Mouse (Mus musculus): ENCODE measurements around the gene Vip. TPM values are rescaled to one million over a fixed set of nuclear protein-coding genes. Genes with fewer than 3 reads are reported as not detected.

Vip gene
- total RNA-seq, 2 experiments from 2014 or later: not detected

Other genes with a start within 250 kb of the Vip start
- gene Syne1, start 87.7 kb upstream of the Vip start, total RNA-seq (2015): 69.0 and 85.1 TPM in 2 replicates
- 103 and 141 TPM in 2 replicates for gene Syne1, start 87.7 kb upstream of the Vip start, total RNA-seq (2017)
- 0.05 TPM in 1 of 2 replicates, not detected in the other for gene Myct1, start 45.4 kb upstream of the Vip start, total RNA-seq (2015)
- 0.15 TPM in 1 of 2 replicates, not detected in the other for gene Myct1, start 45.4 kb upstream of the Vip start, total RNA-seq (2017)
- gene Fbxo5, start 166.4 kb downstream of the Vip start, total RNA-seq (2015): 64.0 and 74.3 TPM in 2 replicates
- 51.9 and 58.9 TPM in 2 replicates for gene Fbxo5, start 166.4 kb downstream of the Vip start, total RNA-seq (2017)
- gene Mtrf1l, start 184.7 kb downstream of the Vip start, total RNA-seq (2015): 17.5 and 17.7 TPM in 2 replicates
- gene Mtrf1l, start 184.7 kb downstream of the Vip start, total RNA-seq (2017): 25.7 and 38.1 TPM in 2 replicates